Mouse (Mus musculus): Measurements from ENCODE around the gene Plac1. TPM values are rescaled to one million over a fixed set of nuclear protein-coding genes. Genes with fewer than 3 reads are reported as not detected.

Gene Plac1
- polyA plus RNA-seq, 1 experiment from 2014 or later, result 14.9 TPM

DNA sequence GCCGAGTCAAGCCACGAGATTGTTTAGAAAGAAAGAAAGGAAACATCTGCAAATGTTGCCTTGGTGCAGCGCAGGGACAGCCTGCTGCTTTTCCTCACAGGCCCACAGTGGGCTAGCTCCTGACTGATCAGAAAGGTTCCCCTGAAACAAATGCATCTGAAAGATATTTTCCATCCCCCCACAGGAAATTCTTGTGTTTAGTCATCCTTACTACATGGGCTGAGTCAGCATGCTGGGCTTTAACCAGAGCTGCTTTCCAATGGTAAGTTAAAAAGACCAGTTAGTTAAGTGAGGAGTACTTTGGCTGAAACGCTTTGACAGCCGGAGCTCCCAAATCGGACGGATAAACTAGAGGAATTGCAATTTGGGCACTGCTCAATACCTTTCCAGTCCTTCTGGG lies 124.9 kb downstream of the Plac1 start:
- no peak for ATAC-seq (replicated peaks; ENCODE audit: insufficient number of reproducible peaks, low FRiP score, low TSS enrichment)
- 67% methylated on average over 7 of the region's 7 CpGs for WGBS (ENCODE audit: insufficient replicate concordance)

DNA sequence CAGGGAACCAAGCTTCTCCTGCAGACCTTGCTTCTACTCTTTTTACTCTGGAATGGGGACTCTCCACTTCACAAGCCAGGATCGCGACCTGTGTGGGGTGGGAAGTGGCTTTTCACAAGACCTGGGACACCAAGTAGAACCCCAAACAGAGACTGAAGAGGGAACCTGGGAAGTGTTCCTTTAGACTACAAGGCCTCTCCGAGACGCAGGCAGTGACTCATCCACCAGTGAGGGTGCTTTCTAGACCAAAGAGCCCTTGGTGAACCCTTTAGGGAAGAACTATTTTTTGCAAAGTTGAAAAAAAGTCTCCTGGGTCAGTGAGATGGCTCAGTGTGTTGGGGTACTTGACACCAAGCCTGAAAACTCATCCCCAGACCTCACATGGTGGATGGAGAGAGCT lies 129.8 kb downstream of the Plac1 start:
- Histone ChIP-seq H3K9me3 (replicated peaks; ENCODE audit: control insufficient read depth, low read length) (no peaks in the 10 kb centered on the region), H3K4me2 (no peak overlapping the region), H3K27ac (ENCODE audit: low read depth, low read length) (no peak overlapping the region), H3K9ac (ENCODE audit: low read depth, low read length) (no peak overlapping the region), H3K36me3 (ENCODE audit: control insufficient read depth, insufficient read depth, low read length) (no peaks in the 10 kb centered on the region), H3K27me3 (ENCODE audit: control insufficient read depth, insufficient read depth, low read length) (no peaks in the 10 kb centered on the region), H3K4me1 (ENCODE audit: control insufficient read depth, insufficient read depth, low read length) (no peaks in the 10 kb centered on the region), H3K4me3 (ENCODE audit: low read depth, low read length) (no peak overlapping the region)
- no peak for ATAC-seq (replicated peaks; ENCODE audit: insufficient number of reproducible peaks, low FRiP score, low TSS enrichment)
- WGBS (ENCODE audit: insufficient replicate concordance), result 82% methylated on average over 4 of the region's 4 CpGs

More for the DNA sequence above, 124.9 kb downstream of the Plac1 start:
- Histone ChIP-seq H3K27ac (ENCODE audit: low read depth, low read length) (no peak overlapping the region), H3K4me1 (ENCODE audit: control insufficient read depth, insufficient read depth, low read length) (no peaks in the 10 kb centered on the region), H3K9me3 (replicated peaks; ENCODE audit: control insufficient read depth, low read length) (no peaks in the 10 kb centered on the region), H3K4me3 (ENCODE audit: low read depth, low read length) (no peak overlapping the region), H3K27me3 (ENCODE audit: control insufficient read depth, insufficient read depth, low read length) (no peaks in the 10 kb centered on the region), H3K9ac (ENCODE audit: low read depth, low read length) (no peak overlapping the region), H3K4me2 (no peak overlapping the region), H3K36me3 (ENCODE audit: control insufficient read depth, insufficient read depth, low read length) (no peaks in the 10 kb centered on the region)

DNA sequence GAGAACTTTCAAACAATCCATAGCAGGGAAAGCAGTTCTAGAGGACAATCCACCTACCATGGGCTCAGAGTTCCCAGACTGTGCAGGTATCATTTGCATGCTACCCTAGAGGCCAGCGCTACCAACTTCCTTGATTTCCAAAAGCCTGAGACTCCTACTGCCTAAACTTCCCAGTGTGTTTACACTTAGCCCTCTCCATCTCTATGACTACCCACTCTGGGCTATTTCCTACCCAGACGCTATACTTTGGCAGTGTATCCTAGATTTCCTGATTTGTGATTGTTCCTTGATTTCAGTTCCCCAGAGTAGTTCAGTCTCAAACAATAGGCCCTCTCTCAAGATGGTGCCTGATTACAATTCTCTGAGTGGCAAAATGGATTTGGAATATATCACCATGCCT lies 132.8 kb downstream of the Plac1 start:
- H3K4me2 ChIP-seq, result no peak overlapping the region
- H3K27me3 ChIP-seq (ENCODE audit: control insufficient read depth, insufficient read depth, low read length), result no peaks in the 10 kb centered on the region
- H3K36me3 ChIP-seq (ENCODE audit: control insufficient read depth, insufficient read depth, low read length), result no peaks in the 10 kb centered on the region
- H3K4me1 ChIP-seq (ENCODE audit: control insufficient read depth, insufficient read depth, low read length), result no peaks in the 10 kb centered on the region
- H3K9me3 ChIP-seq (replicated peaks; ENCODE audit: control insufficient read depth, low read length), result no peaks in the 10 kb centered on the region
- no peak overlapping the region for H3K27ac ChIP-seq (ENCODE audit: low read depth, low read length)
- no peak overlapping the region for H3K4me3 ChIP-seq (ENCODE audit: low read depth, low read length)
- no peak for ATAC-seq (replicated peaks; ENCODE audit: insufficient number of reproducible peaks, low FRiP score, low TSS enrichment)
- H3K9ac ChIP-seq (ENCODE audit: low read depth, low read length), result no peak overlapping the region
- WGBS (ENCODE audit: insufficient replicate concordance), result 84% methylated on average over 2 of the region's 2 CpGs

DNA sequence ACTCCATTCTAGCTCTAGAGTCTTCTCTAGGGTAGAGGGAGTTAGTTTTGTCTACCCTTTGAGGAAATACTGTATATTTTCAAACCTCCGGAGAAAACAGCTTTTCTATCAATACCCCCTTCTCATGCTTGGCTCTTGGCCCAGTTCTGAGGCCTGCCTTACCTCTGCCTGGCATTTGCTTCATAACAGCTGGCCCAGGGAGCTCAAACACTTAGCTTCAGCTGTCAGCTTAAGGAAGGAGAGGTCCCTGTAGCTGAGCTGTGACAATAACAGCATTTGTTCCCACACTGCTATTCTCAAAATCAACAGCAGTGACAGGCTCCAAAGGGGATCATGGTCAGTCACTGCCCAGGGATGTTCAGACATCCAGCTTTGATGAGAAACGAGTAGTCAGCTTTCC lies 138.7 kb downstream of the Plac1 start:
- H3K27me3 ChIP-seq (ENCODE audit: control insufficient read depth, insufficient read depth, low read length), result no peaks in the 10 kb centered on the region
- peak overlapping the region; percentile 66 for H3K27ac ChIP-seq (ENCODE audit: low read depth, low read length)
- no peak overlapping the region for H3K9ac ChIP-seq (ENCODE audit: low read depth, low read length)
- H3K4me1 ChIP-seq (ENCODE audit: control insufficient read depth, insufficient read depth, low read length), result peaks cover 11% of the 10 kb centered on the region
- no peak overlapping the region for H3K4me3 ChIP-seq (ENCODE audit: low read depth, low read length)
- no peak for ATAC-seq (replicated peaks; ENCODE audit: insufficient number of reproducible peaks, low FRiP score, low TSS enrichment)
- no peaks in the 10 kb centered on the region for H3K9me3 ChIP-seq (replicated peaks; ENCODE audit: control insufficient read depth, low read length)
- H3K4me2 ChIP-seq, result no peak overlapping the region
- H3K36me3 ChIP-seq (ENCODE audit: control insufficient read depth, insufficient read depth, low read length), result no peaks in the 10 kb centered on the region
- WGBS (ENCODE audit: insufficient replicate concordance), result 52% methylated on average over 2 of the region's 2 CpGs

DNA sequence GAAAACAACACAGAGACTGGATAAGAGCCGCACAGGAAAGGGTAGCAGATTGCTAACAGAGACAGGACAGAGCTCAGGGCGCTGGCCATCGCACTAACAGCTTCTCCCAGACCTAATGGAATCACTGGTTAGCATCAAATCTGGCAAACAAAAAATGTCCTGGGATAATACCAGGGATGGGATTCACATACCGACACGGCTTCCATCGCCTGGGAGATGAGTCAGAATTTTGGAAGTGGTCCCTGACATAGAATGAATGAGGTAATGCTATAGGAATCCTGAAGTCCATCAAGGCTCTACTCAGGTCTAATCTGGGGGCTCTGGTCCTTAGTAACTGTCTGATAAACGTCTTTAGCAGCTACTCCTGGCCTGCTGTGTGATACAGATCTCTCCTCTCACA lies 140.0 kb downstream of the Plac1 start:
- ATAC-seq (replicated peaks; ENCODE audit: insufficient number of reproducible peaks, low FRiP score, low TSS enrichment), result no peak
- no peaks in the 10 kb centered on the region for H3K36me3 ChIP-seq (ENCODE audit: control insufficient read depth, insufficient read depth, low read length)
- no peak overlapping the region for H3K4me3 ChIP-seq (ENCODE audit: low read depth, low read length)
- H3K27me3 ChIP-seq (ENCODE audit: control insufficient read depth, insufficient read depth, low read length), result no peaks in the 10 kb centered on the region
- H3K9ac ChIP-seq (ENCODE audit: low read depth, low read length), result no peak overlapping the region
- no peaks in the 10 kb centered on the region for H3K9me3 ChIP-seq (replicated peaks; ENCODE audit: control insufficient read depth, low read length)
- peaks cover 11% of the 10 kb centered on the region for H3K4me1 ChIP-seq (ENCODE audit: control insufficient read depth, insufficient read depth, low read length)
- H3K27ac ChIP-seq (ENCODE audit: low read depth, low read length), result peak overlapping the region; percentile 59; the same call in 1 of the 2 replicates
- WGBS (ENCODE audit: insufficient replicate concordance), result 29% methylated on average over 7 of the region's 7 CpGs
- H3K4me2 ChIP-seq, result no peak overlapping the region

DNA sequence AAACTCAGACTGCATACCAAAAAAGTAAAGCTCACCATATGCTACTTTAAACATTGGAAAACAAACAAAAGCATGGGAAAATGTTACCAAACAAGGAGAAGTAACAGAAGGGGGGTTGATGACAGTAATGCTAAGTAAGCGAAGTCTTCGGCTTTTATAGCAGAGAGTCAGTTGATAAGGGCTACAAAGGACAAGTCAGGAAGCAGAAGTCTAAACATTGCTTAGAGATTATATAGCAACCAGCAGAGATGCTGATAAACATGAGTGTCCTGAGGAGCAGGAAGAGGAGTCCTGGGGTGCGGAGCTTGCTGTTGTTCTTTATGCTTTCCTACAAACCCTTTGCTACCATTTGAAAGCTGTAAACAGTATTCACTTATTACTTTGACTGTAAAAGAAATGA lies 140.6 kb downstream of the Plac1 start:
- H3K4me3 ChIP-seq (ENCODE audit: low read depth, low read length), result no peak overlapping the region
- 35% methylated on average over 3 of the region's 3 CpGs for WGBS (ENCODE audit: insufficient replicate concordance)
- no peaks in the 10 kb centered on the region for H3K27me3 ChIP-seq (ENCODE audit: control insufficient read depth, insufficient read depth, low read length)
- H3K36me3 ChIP-seq (ENCODE audit: control insufficient read depth, insufficient read depth, low read length), result no peaks in the 10 kb centered on the region
- no peaks in the 10 kb centered on the region for H3K9me3 ChIP-seq (replicated peaks; ENCODE audit: control insufficient read depth, low read length)
- H3K4me1 ChIP-seq (ENCODE audit: control insufficient read depth, insufficient read depth, low read length), result peaks cover 11% of the 10 kb centered on the region
- no peak for ATAC-seq (replicated peaks; ENCODE audit: insufficient number of reproducible peaks, low FRiP score, low TSS enrichment)
- peak overlapping the region; percentile 59; the same call in 1 of the 2 replicates for H3K27ac ChIP-seq (ENCODE audit: low read depth, low read length)
- H3K4me2 ChIP-seq, result no peak overlapping the region
- H3K9ac ChIP-seq (ENCODE audit: low read depth, low read length), result no peak overlapping the region

DNA sequence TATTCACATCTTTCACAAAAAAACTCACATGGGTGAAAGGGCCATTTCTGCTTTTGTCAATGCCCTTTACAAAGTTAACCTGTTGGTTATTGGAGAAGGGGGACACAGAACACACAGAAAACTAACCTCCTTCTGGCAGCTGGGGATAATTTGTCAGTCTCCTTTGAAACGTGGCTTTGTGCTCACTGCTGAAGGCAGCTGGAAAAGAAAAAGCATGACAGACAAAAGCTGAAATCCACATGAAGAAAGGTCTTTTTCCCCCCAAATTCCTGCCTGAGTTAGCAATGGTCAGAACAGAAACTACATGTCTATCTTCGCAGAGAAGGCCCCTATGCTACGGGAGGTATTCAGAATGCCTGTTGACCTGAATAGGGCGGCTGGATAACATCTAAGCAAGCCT lies 141.6 kb downstream of the Plac1 start:
- Histone ChIP-seq H3K36me3 (ENCODE audit: control insufficient read depth, insufficient read depth, low read length) (no peaks in the 10 kb centered on the region), H3K4me3 (ENCODE audit: low read depth, low read length) (no peak overlapping the region), H3K9ac (ENCODE audit: low read depth, low read length) (no peak overlapping the region), H3K9me3 (replicated peaks; ENCODE audit: control insufficient read depth, low read length) (no peaks in the 10 kb centered on the region), H3K27me3 (ENCODE audit: control insufficient read depth, insufficient read depth, low read length) (no peaks in the 10 kb centered on the region), H3K4me2 (no peak overlapping the region), H3K4me1 (ENCODE audit: control insufficient read depth, insufficient read depth, low read length) (peaks cover 11% of the 10 kb centered on the region), H3K27ac (ENCODE audit: low read depth, low read length) (no peak overlapping the region)
- WGBS (ENCODE audit: insufficient replicate concordance), result 46% methylated on average over 4 of the region's 4 CpGs
- no peak for ATAC-seq (replicated peaks; ENCODE audit: insufficient number of reproducible peaks, low FRiP score, low TSS enrichment)

DNA sequence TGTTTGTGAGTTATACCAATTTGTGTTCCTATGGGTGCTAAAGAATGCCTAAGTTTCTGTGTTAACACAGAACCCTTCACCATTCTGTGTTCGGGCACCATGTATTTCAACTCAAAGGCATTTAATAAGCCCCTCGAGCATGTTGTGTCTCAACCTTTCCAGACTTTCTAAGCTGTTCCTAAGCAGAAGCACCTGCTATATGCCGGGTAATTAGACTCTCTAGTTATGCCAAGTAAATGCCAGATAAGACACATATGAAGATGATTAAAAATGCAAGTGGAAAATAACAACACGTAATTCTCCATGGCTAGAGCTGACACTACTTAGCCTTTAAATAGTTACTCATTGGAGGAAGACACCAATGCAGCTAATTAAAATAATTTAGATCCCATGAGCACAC lies 142.1 kb downstream of the Plac1 start:
- H3K4me2 ChIP-seq, result no peak overlapping the region

DNA sequence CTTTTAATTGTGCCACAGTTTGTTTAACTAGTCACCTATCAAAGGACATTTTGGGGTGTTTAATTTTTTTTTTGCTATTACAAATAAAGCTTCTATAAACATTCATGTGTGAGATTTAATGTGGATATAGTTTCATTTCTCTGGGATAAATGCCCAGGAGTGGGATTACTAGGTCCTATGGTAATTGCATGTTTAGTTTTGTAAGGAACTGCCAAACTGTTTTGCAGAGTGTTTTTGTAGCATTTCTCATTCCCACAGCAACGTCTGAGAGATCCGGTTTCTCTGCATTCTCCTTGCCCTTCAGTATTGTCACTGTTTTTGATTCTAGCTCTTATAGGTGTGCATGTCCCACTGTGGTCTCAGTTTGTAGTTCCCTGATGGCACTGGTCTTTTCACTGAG lies 146.5 kb downstream of the Plac1 start:
- ATAC-seq (replicated peaks; ENCODE audit: insufficient number of reproducible peaks, low FRiP score, low TSS enrichment), result no peak
- no peaks in the 10 kb centered on the region for H3K36me3 ChIP-seq (ENCODE audit: control insufficient read depth, insufficient read depth, low read length)
- no peak overlapping the region for H3K4me3 ChIP-seq (ENCODE audit: low read depth, low read length)
- WGBS (ENCODE audit: insufficient replicate concordance), result 68% methylated on average over 2 of the region's 2 CpGs
- no peaks in the 10 kb centered on the region for H3K4me1 ChIP-seq (ENCODE audit: control insufficient read depth, insufficient read depth, low read length)
- H3K9me3 ChIP-seq (replicated peaks; ENCODE audit: control insufficient read depth, low read length), result no peaks in the 10 kb centered on the region
- H3K9ac ChIP-seq (ENCODE audit: low read depth, low read length), result no peak overlapping the region
- H3K4me2 ChIP-seq, result no peak overlapping the region
- no peaks in the 10 kb centered on the region for H3K27me3 ChIP-seq (ENCODE audit: control insufficient read depth, insufficient read depth, low read length)
- no peak overlapping the region for H3K27ac ChIP-seq (ENCODE audit: low read depth, low read length)

More for the DNA sequence above, 142.1 kb downstream of the Plac1 start:
- no peak for ATAC-seq (replicated peaks; ENCODE audit: insufficient number of reproducible peaks, low FRiP score, low TSS enrichment)
- H3K4me3 ChIP-seq (ENCODE audit: low read depth, low read length), result no peak overlapping the region
- H3K4me1 ChIP-seq (ENCODE audit: control insufficient read depth, insufficient read depth, low read length), result peaks cover 11% of the 10 kb centered on the region
- H3K9ac ChIP-seq (ENCODE audit: low read depth, low read length), result no peak overlapping the region
- no peak overlapping the region for H3K27ac ChIP-seq (ENCODE audit: low read depth, low read length)
- 67% methylated on average over 4 of the region's 4 CpGs for WGBS (ENCODE audit: insufficient replicate concordance)
- no peaks in the 10 kb centered on the region for H3K9me3 ChIP-seq (replicated peaks; ENCODE audit: control insufficient read depth, low read length)
- no peaks in the 10 kb centered on the region for H3K36me3 ChIP-seq (ENCODE audit: control insufficient read depth, insufficient read depth, low read length)
- no peaks in the 10 kb centered on the region for H3K27me3 ChIP-seq (ENCODE audit: control insufficient read depth, insufficient read depth, low read length)
